Mouse (Mus musculus): ENCODE data around the gene Prdm4.
A peak's percentile ranks its signal among the peaks of the same experiment; 100 is the strongest.

- TF ChIP-seq CTCF (conservative IDR thresholded peaks at IDR 0.05 in 1 of 2, IDR thresholded peaks at IDR 0.05 in 1 of 2; ENCODE audit: low read depth in 2 of 2, low read length in 2 of 2): no peak
- TF ChIP-seq MAZ (IDR thresholded peaks at IDR 0.05; ENCODE audit: low read depth, low read length): no peak
- TF ChIP-seq MEF2A (IDR thresholded peaks at IDR 0.05; ENCODE audit: borderline replicate concordance, low read depth, low read length): peak; percentile 49; the same call in 1 of the 2 replicates
- no peak for TF ChIP-seq MAFK (IDR thresholded peaks at IDR 0.05; ENCODE audit: insufficient replicate concordance, low read length)
These were observed 35.0 kb upstream of the Prdm4 start for GRCm38 (mm10) chr10:85951765-85952443.
